Mouse (Mus musculus) liver (tissue): Measurements from ENCODE around the gene Barhl1.

Experiments used
- DNase-seq: peaks from one replicate; pipeline ENCODE4 v3.0.0-alpha.2; 2020; ENCODE audit warnings: mixed read lengths

The Barhl1 gene

GRCm38 (mm10) chr2:28916513-28916865 lies at the start of gene Barhl1:
Gene Barhl1, minus strand, starts transcription at chr2:28916668.
- DNase-seq: no peak

GRCm38 (mm10) chr2:28963565-28963964 lies 47.1 kb upstream of the Barhl1 start:
- no peak for DNase-seq

- no peak for DNase-seq
Observed at GRCm38 (mm10) chr2:28961636-28962035, 45.2 kb upstream of the Barhl1 start.

- DNase-seq: no peak
Observed at GRCm38 (mm10) chr2:28961024-28961585, 44.6 kb upstream of the Barhl1 start.

GRCm38 (mm10) chr2:28956874-28957273 lies 40.4 kb upstream of the Barhl1 start:
- no peak for DNase-seq

- no peak for DNase-seq
Observed at GRCm38 (mm10) chr2:28954595-28954994, 38.1 kb upstream of the Barhl1 start.

GRCm38 (mm10) chr2:28952981-28953380 lies 36.5 kb upstream of the Barhl1 start:
- DNase-seq: no peak

GRCm38 (mm10) chr2:28946312-28946711 lies 29.8 kb upstream of the Barhl1 start:
- DNase-seq: no peak

- no peak for DNase-seq
Observed at GRCm38 (mm10) chr2:28945388-28945787, 28.9 kb upstream of the Barhl1 start.

- DNase-seq: no peak
Observed at GRCm38 (mm10) chr2:28943666-28944516, 27.4 kb upstream of the Barhl1 start.

GRCm38 (mm10) chr2:28938997-28939396 lies 22.5 kb upstream of the Barhl1 start:
- no peak for DNase-seq

GRCm38 (mm10) chr2:28930571-28930970 lies 14.1 kb upstream of the Barhl1 start:
- DNase-seq: no peak

GRCm38 (mm10) chr2:28923912-28924311 lies 7.4 kb upstream of the Barhl1 start:
- DNase-seq: peak; percentile 67

- no peak for DNase-seq
Observed at GRCm38 (mm10) chr2:28919001-28919400, 2.5 kb upstream of the Barhl1 start.

- no peak for DNase-seq
Observed at GRCm38 (mm10) chr2:28917518-28918361, 1.3 kb upstream of the Barhl1 start.

GRCm38 (mm10) chr2:28917156-28917517 lies 669 bp upstream of the Barhl1 start:
- DNase-seq: no peak

GRCm38 (mm10) chr2:28915768-28916512 lies 528 bp downstream of the Barhl1 start:
- peak; percentile 82 for DNase-seq

- no peak for DNase-seq
Observed at GRCm38 (mm10) chr2:28915104-28915738, 1.2 kb downstream of the Barhl1 start.

GRCm38 (mm10) chr2:28914121-28914520 lies 2.3 kb downstream of the Barhl1 start:
- DNase-seq: no peak

GRCm38 (mm10) chr2:28912961-28913360 lies 3.5 kb downstream of the Barhl1 start:
- DNase-seq: no peak

- no peak for DNase-seq
Observed at GRCm38 (mm10) chr2:28912039-28912700, 4.3 kb downstream of the Barhl1 start.
